Mouse (Mus musculus) forebrain, embryonic 14.5 days (tissue): Measurements from ENCODE around the gene Itpr2. TPM values are rescaled to one million over a fixed set of nuclear protein-coding genes. Genes with fewer than 3 reads are reported as not detected.

Experiments
- ATAC-seq: fragments of 200-750 bp; cut with Nextera tagmentation; 2 replicates; pipeline ENCODE4 v1.8.0; 2017; ENCODE audit warnings: mild to moderate bottlenecking, moderate library complexity
- DNase-seq: peaks from one replicate; pipeline ENCODE4 v3.0.0-alpha.2; 2015; ENCODE audit warnings: low spot score
- H3K27ac ChIP-seq: fragments of 300-500 bp; sonication (generic); 2 replicates; pipeline ENCODE4 v1.5.1; 2014; ENCODE audit warnings: low read depth, mild to moderate bottlenecking, control low read depth, low read length, moderate library complexity
- H3K27me3 ChIP-seq: fragments of 300-500 bp; sonication (generic); replicated peaks from 2 replicates; pipeline ENCODE4 v1.6.1; 2014; ENCODE audit warnings: low read length, control low read depth, mixed read lengths; ENCODE audit not compliant: control insufficient read depth, insufficient read depth
- H3K36me3 ChIP-seq: fragments of 300-500 bp; sonication (generic); 2 replicates; pipeline ENCODE4 v1.6.1; 2014; ENCODE audit warnings: low read length, control low read depth; ENCODE audit not compliant: control insufficient read depth, insufficient read depth
- H3K4me1 ChIP-seq: fragments of 300-500 bp; sonication (generic); 2 replicates; pipeline ENCODE4 v1.6.1; 2014; ENCODE audit warnings: antibody characterized with exemption, low read length, control low read depth; ENCODE audit not compliant: control insufficient read depth, insufficient read depth
- H3K4me2 ChIP-seq: fragments of 300-500 bp; sonication (generic); 2 replicates; pipeline ENCODE4 v1.6.1; 2014; ENCODE audit warnings: mild to moderate bottlenecking, control low read depth, low read length
- H3K4me3 ChIP-seq: fragments of 300-500 bp; sonication (generic); 2 replicates; pipeline ENCODE4 v1.5.1; 2014; ENCODE audit warnings: low read depth, low read length, control low read depth
- H3K9ac ChIP-seq: fragments of 300-500 bp; sonication (generic); 2 replicates; pipeline ENCODE4 v1.6.1; 2014; ENCODE audit warnings: mild to moderate bottlenecking, low read length, control low read depth, moderate library complexity
- H3K9me3 ChIP-seq: fragments of 300-500 bp; sonication (generic); replicated peaks from 2 replicates; pipeline ENCODE4 v1.6.1; 2016; ENCODE audit warnings: low read length, control low read depth, mixed read lengths; ENCODE audit not compliant: control insufficient read depth
- WGBS: fragments of 180-500 bp; shearing (Covaris S2); extraction: QIAGEN DNeasy Blood & Tissue Kit; methylation state at CpG from one replicate; pipeline ENCODE4 v1.1.7; 2014; 5-methylcytosine and 5-hydroxymethylcytosine counted together
- polyA plus RNA-seq: library from polyadenylated mRNA; unstranded; fragments of >200 nt; fragmentation: Nextera tagmentation; extraction: Ambion mirVana; gene quantifications from 2 replicates; pipeline ENCODE4 v1.2.1, GENCODE M21; 2014

Itpr2 gene
- polyA plus RNA-seq, 1 experiment from 2014 or later = 2.4 TPM

- no peak overlapping the region for H3K4me3 ChIP-seq
- H3K27ac ChIP-seq = no peak overlapping the region
- H3K9ac ChIP-seq = no peak overlapping the region
- WGBS = 90% methylated on average over 11 of the region's 11 CpGs
- no peaks in the 10 kb centered on the region for H3K36me3 ChIP-seq
- no peaks in the 10 kb centered on the region for H3K9me3 ChIP-seq
- H3K4me2 ChIP-seq = no peak overlapping the region
- H3K4me1 ChIP-seq = no peaks in the 10 kb centered on the region
- no peaks in the 10 kb centered on the region for H3K27me3 ChIP-seq
- no peak for DNase-seq
- ATAC-seq = no peak
Observed at GRCm38 (mm10) chr6:146446032-146446704, 55.9 kb downstream of the Itpr2 start.

GRCm38 (mm10) chr6:146439826-146440225 lies 62.2 kb downstream of the Itpr2 start:
- H3K4me2 ChIP-seq = no peak overlapping the region
- H3K27me3 ChIP-seq = no peaks in the 10 kb centered on the region
- H3K4me1 ChIP-seq = no peaks in the 10 kb centered on the region
- H3K4me3 ChIP-seq = no peak overlapping the region
- no peak overlapping the region for H3K27ac ChIP-seq
- H3K9me3 ChIP-seq = no peaks in the 10 kb centered on the region
- ATAC-seq (no peak), DNase-seq (no peak)
- no peak overlapping the region for H3K9ac ChIP-seq
- no peaks in the 10 kb centered on the region for H3K36me3 ChIP-seq
- 52% methylated on average over 2 of the region's 2 CpGs for WGBS

- Histone ChIP-seq H3K4me3 (no peak overlapping the region), H3K27me3 (no peaks in the 10 kb centered on the region), H3K36me3 (no peaks in the 10 kb centered on the region), H3K4me2 (no peak overlapping the region), H3K4me1 (no peaks in the 10 kb centered on the region), H3K9me3 (no peaks in the 10 kb centered on the region), H3K9ac (no peak overlapping the region), H3K27ac (no peak overlapping the region)
- 80% methylated on average over 10 of the region's 10 CpGs for WGBS
- no peak for DNase-seq
- no peak for ATAC-seq
Observed at GRCm38 (mm10) chr6:146439071-146439818, 62.8 kb downstream of the Itpr2 start.

- Histone ChIP-seq H3K27me3 (no peaks in the 10 kb centered on the region), H3K9ac (no peak overlapping the region), H3K4me3 (no peak overlapping the region), H3K4me1 (no peaks in the 10 kb centered on the region), H3K9me3 (no peaks in the 10 kb centered on the region), H3K27ac (no peak overlapping the region), H3K4me2 (no peak overlapping the region), H3K36me3 (no peaks in the 10 kb centered on the region)
- DNase-seq (no peak), ATAC-seq (no peak)
- 90% methylated on average over 7 of the region's 7 CpGs for WGBS
Observed at GRCm38 (mm10) chr6:146438057-146438456, 64.0 kb downstream of the Itpr2 start.

GRCm38 (mm10) chr6:146436916-146437496 lies 65.0 kb downstream of the Itpr2 start:
- ATAC-seq (no peak), DNase-seq (no peak)
- no peaks in the 10 kb centered on the region for H3K27me3 ChIP-seq

GRCm38 (mm10) chr6:146434217-146434616 lies 67.8 kb downstream of the Itpr2 start:
- ATAC-seq = no peak

More at GRCm38 (mm10) chr6:146436916-146437496, 65.0 kb downstream of the Itpr2 start:
- Histone ChIP-seq H3K4me2 (no peak overlapping the region), H3K36me3 (no peaks in the 10 kb centered on the region), H3K4me1 (no peaks in the 10 kb centered on the region), H3K4me3 (no peak overlapping the region), H3K27ac (no peak overlapping the region), H3K9ac (no peak overlapping the region), H3K9me3 (no peaks in the 10 kb centered on the region)
- WGBS = 63% methylated on average over 12 of the region's 12 CpGs

GRCm38 (mm10) chr6:146432218-146432865 lies 69.7 kb downstream of the Itpr2 start:
- Histone ChIP-seq H3K4me3 (no peak overlapping the region), H3K4me1 (no peaks in the 10 kb centered on the region), H3K27ac (no peak overlapping the region), H3K4me2 (no peak overlapping the region), H3K36me3 (no peaks in the 10 kb centered on the region), H3K9ac (no peak overlapping the region), H3K27me3 (no peaks in the 10 kb centered on the region), H3K9me3 (no peaks in the 10 kb centered on the region)
- ATAC-seq (no peak), DNase-seq (no peak)
- WGBS = 83% methylated on average over 8 of the region's 8 CpGs

More at GRCm38 (mm10) chr6:146434217-146434616, 67.8 kb downstream of the Itpr2 start:
- H3K27ac ChIP-seq = no peak overlapping the region
- H3K36me3 ChIP-seq = no peaks in the 10 kb centered on the region
- no peaks in the 10 kb centered on the region for H3K27me3 ChIP-seq
- no peak overlapping the region for H3K4me3 ChIP-seq
- WGBS = 97% methylated on average over 2 of the region's 2 CpGs
- DNase-seq = no peak
- H3K4me1 ChIP-seq = no peaks in the 10 kb centered on the region
- H3K4me2 ChIP-seq = no peak overlapping the region
- no peaks in the 10 kb centered on the region for H3K9me3 ChIP-seq
- H3K9ac ChIP-seq = no peak overlapping the region

- Histone ChIP-seq H3K4me3 (no peak overlapping the region), H3K9me3 (no peaks in the 10 kb centered on the region), H3K4me2 (no peak overlapping the region), H3K27ac (no peak overlapping the region), H3K36me3 (no peaks in the 10 kb centered on the region), H3K9ac (no peak overlapping the region), H3K4me1 (no peaks in the 10 kb centered on the region), H3K27me3 (no peaks in the 10 kb centered on the region)
- 93% methylated on average over 7 of the region's 7 CpGs for WGBS
- DNase-seq = no peak
- ATAC-seq = no peak
Observed at GRCm38 (mm10) chr6:146431777-146432176, 70.2 kb downstream of the Itpr2 start.
